Mouse (Mus musculus) forebrain, embryonic 15.5 days (tissue): ENCODE measurements at regions not wholly inside any gene's neighbourhood (a gene's known extent, or its start where the extent isn't known, plus 50 kb on each side); places are given as distances from the start of the nearest gene placed in this dataset.

Source experiments
- ATAC-seq: fragments of 200-750 bp; cut with Nextera tagmentation; replicated peaks from 2 replicates; pipeline ENCODE4 v1.8.0; 2017; ENCODE audit warnings: mild to moderate bottlenecking, moderate TSS enrichment, moderate library complexity
- H3K27ac ChIP-seq: fragments of 300-500 bp; sonication (generic); replicated peaks from 2 replicates; pipeline ENCODE4 v1.5.1; 2015; ENCODE audit warnings: mild to moderate bottlenecking, inconsistent platforms
- H3K27me3 ChIP-seq: fragments of 300-500 bp; sonication (generic); 2 replicates; pipeline ENCODE4 v1.6.1; 2015; ENCODE audit warnings: inconsistent platforms
- H3K36me3 ChIP-seq: fragments of 300-500 bp; sonication (generic); 2 replicates; pipeline ENCODE4 v1.6.1; 2015; ENCODE audit warnings: mild to moderate bottlenecking, inconsistent platforms
- H3K4me1 ChIP-seq: fragments of 300-500 bp; sonication (generic); 2 replicates; pipeline ENCODE4 v1.6.1; 2015; ENCODE audit warnings: inconsistent platforms
- H3K4me2 ChIP-seq: fragments of 300-500 bp; sonication (generic); replicated peaks from 2 replicates; pipeline ENCODE4 v1.6.1; 2015; ENCODE audit warnings: mild to moderate bottlenecking, inconsistent platforms
- H3K4me3 ChIP-seq: fragments of 300-500 bp; sonication (generic); 2 replicates; pipeline ENCODE4 v1.5.1; 2015; ENCODE audit warnings: mild to moderate bottlenecking, inconsistent platforms
- H3K9ac ChIP-seq: fragments of 300-500 bp; sonication (generic); replicated peaks from 2 replicates; pipeline ENCODE4 v1.6.1; 2015; ENCODE audit warnings: mild to moderate bottlenecking, inconsistent platforms
- H3K9me3 ChIP-seq: fragments of 300-500 bp; sonication (generic); 2 replicates; pipeline ENCODE4 v1.6.1; 2016; ENCODE audit warnings: inconsistent platforms
- whole genome bisulfite sequencing: fragments of 180-500 bp; shearing (Covaris S2); methylation state at CpG from one replicate; pipeline ENCODE4 v1.1.7; 2015; ENCODE audit warnings: mixed read lengths; 5-methylcytosine and 5-hydroxymethylcytosine counted together

- 85% methylated on average over 4 of the region's 4 CpGs for WGBS
- Histone ChIP-seq H3K4me2 (no peak overlapping the region), H3K4me1 (0 out of 2 replicates have a peak, but pooled peaks cover 3% of the 10 kb centered on the region)
Measured at GRCm38 (mm10) chr1:183949205-183949604, 63.9 kb upstream of the Dusp10 start.

GRCm38 (mm10) chr1:183954086-183954485 is 59.0 kb upstream of the Dusp10 start:
- ATAC-seq = no peak
- no peak overlapping the region for H3K27ac ChIP-seq
- no peaks in the 10 kb centered on the region for H3K27me3 ChIP-seq
- no peak overlapping the region for H3K4me3 ChIP-seq
- no peak overlapping the region for H3K9ac ChIP-seq
- WGBS = 81% methylated on average over 2 of the region's 2 CpGs
- H3K36me3 ChIP-seq = no peaks in the 10 kb centered on the region
- H3K4me2 ChIP-seq = no peak overlapping the region
- H3K4me1 ChIP-seq = no peaks in the 10 kb centered on the region
- H3K9me3 ChIP-seq = no peaks in the 10 kb centered on the region

More at GRCm38 (mm10) chr1:183949205-183949604, 63.9 kb upstream of the Dusp10 start:
- H3K4me3 ChIP-seq = no peak overlapping the region
- ATAC-seq = no peak
- no peaks in the 10 kb centered on the region for H3K36me3 ChIP-seq
- H3K9me3 ChIP-seq = no peaks in the 10 kb centered on the region
- no peak overlapping the region for H3K27ac ChIP-seq
- no peak overlapping the region for H3K9ac ChIP-seq
- H3K27me3 ChIP-seq = no peaks in the 10 kb centered on the region

GRCm38 (mm10) chr1:183956391-183956790 is 56.7 kb upstream of the Dusp10 start:
- Histone ChIP-seq H3K36me3 (no peaks in the 10 kb centered on the region), H3K27ac (no peak overlapping the region), H3K4me2 (no peak overlapping the region), H3K27me3 (no peaks in the 10 kb centered on the region), H3K4me1 (no peaks in the 10 kb centered on the region), H3K9ac (no peak overlapping the region), H3K9me3 (no peaks in the 10 kb centered on the region), H3K4me3 (no peak overlapping the region)
- ATAC-seq = no peak
- WGBS = 77% methylated on average over 3 of the region's 3 CpGs

- H3K4me3 ChIP-seq = no peak overlapping the region
- no peak overlapping the region for H3K27ac ChIP-seq
- no peaks in the 10 kb centered on the region for H3K27me3 ChIP-seq
- no peak for ATAC-seq
- WGBS = 80% methylated on average over 2 of the region's 2 CpGs
- no peak overlapping the region for H3K9ac ChIP-seq
- H3K9me3 ChIP-seq = no peaks in the 10 kb centered on the region
- no peak overlapping the region for H3K4me2 ChIP-seq
- no peaks in the 10 kb centered on the region for H3K4me1 ChIP-seq
- no peaks in the 10 kb centered on the region for H3K36me3 ChIP-seq
Measured at GRCm38 (mm10) chr1:183961383-183961782, 51.7 kb upstream of the Dusp10 start.

GRCm38 (mm10) chr1:183962486-183962885 is 50.6 kb upstream of the Dusp10 start:
- Histone ChIP-seq H3K4me3 (no peak overlapping the region), H3K9me3 (no peaks in the 10 kb centered on the region), H3K4me1 (no peaks in the 10 kb centered on the region), H3K4me2 (no peak overlapping the region), H3K27me3 (no peaks in the 10 kb centered on the region), H3K36me3 (no peaks in the 10 kb centered on the region), H3K27ac (no peak overlapping the region), H3K9ac (no peak overlapping the region)
- no peak for ATAC-seq
- WGBS = 93% methylated on average over 2 of the region's 2 CpGs

- Histone ChIP-seq H3K4me2 (no peak overlapping the region), H3K36me3 (no peaks in the 10 kb centered on the region), H3K9me3 (no peaks in the 10 kb centered on the region), H3K4me1 (no peaks in the 10 kb centered on the region), H3K4me3 (no peak overlapping the region), H3K27ac (no peak overlapping the region), H3K9ac (no peak overlapping the region), H3K27me3 (no peaks in the 10 kb centered on the region)
- no peak for ATAC-seq
- 89% methylated on average over 4 of the region's 4 CpGs for WGBS
Measured at GRCm38 (mm10) chr1:183963286-183963685, 49.8 kb upstream of the Dusp10 start.
